Mouse (Mus musculus) layer of hippocampus, postnatal 14 days (tissue): ENCODE results near the gene Calm3. TPM values are rescaled to one million over a fixed set of nuclear protein-coding genes. Genes with fewer than 3 reads are reported as not detected.

Experiments used
- total RNA-seq, 2 experiments: library from RNA; stranded (reverse); gene quantifications; 2 replicates each; pipeline ENCODE4 v1.2.3; 2021

Gene Calm3
- total RNA-seq, 2 experiments from 2014 or later, result 2,318 to 2,416 TPM

Other genes with a start within 250 kb of the Calm3 start
- gene Ceacam15, start 248.4 kb downstream of the Calm3 start, total RNA-seq, result not detected
- not detected for gene Ceacam9, start 202.2 kb downstream of the Calm3 start, total RNA-seq
- gene Ap2s1, start 185.7 kb downstream of the Calm3 start, total RNA-seq, result 100 to 1,000 TPM; 337 to 357 TPM
- gene Slc1a5, start 142.8 kb downstream of the Calm3 start, total RNA-seq, result 1 to 10 TPM; 5.5 to 5.8 TPM
- gene Strn4, start 108.2 kb downstream of the Calm3 start, total RNA-seq, result 100 to 1,000 TPM; 279 to 300 TPM
- 10 to 100 TPM; 45.9 to 46.2 TPM for gene Fkrp, start 107.4 kb downstream of the Calm3 start, total RNA-seq
- gene Prkd2, start 81.2 kb downstream of the Calm3 start, total RNA-seq, result 1 to 10 TPM; 6.8 to 9.1 TPM
- 100 to 1,000 TPM; 115 to 120 TPM for gene Dact3, start 48.8 kb downstream of the Calm3 start, total RNA-seq
- gene Gng8, start 32.3 kb downstream of the Calm3 start, total RNA-seq, result 1 to 10 TPM; 1.5 to 1.9 TPM
- under 1 TPM in 1 of 2 experiments, not detected in 1; 0.28 TPM for gene Ptgir, start 17.6 kb downstream of the Calm3 start, total RNA-seq
- 100 to 1,000 TPM; 240 to 246 TPM for gene Pnmal2, start 20.6 kb upstream of the Calm3 start, total RNA-seq
- 10 to 100 TPM; 72.5 to 74.5 TPM for gene Pnmal1, start 35.6 kb upstream of the Calm3 start, total RNA-seq
- 10 to 100 TPM; 46.2 to 49.3 TPM for gene Gm42372, start 59.0 kb upstream of the Calm3 start, total RNA-seq
- gene Ccdc8, start 68.6 kb upstream of the Calm3 start, total RNA-seq, result 1 to 10 TPM; 3.0 to 3.1 TPM
- 100 to 1,000 TPM; 149 to 163 TPM for gene Ppp5c, start 103.8 kb upstream of the Calm3 start, total RNA-seq
- 10 to 100 TPM; 13.7 to 18.7 TPM for gene Hif3a, start 138.3 kb upstream of the Calm3 start, total RNA-seq
- gene Psg16, start 149.9 kb upstream of the Calm3 start, total RNA-seq, result 1 to 10 TPM; 3.4 TPM
- under 1 TPM in 1 of 2 experiments, not detected in 1; 0.14 TPM for gene Ceacam3, start 226.2 kb upstream of the Calm3 start, total RNA-seq